Mouse (Mus musculus) thymus, postnatal 36 days (tissue): ENCODE measurements around the gene Rassf8.

Source experiments
- DNase-seq, 2 experiments: peaks; one replicate each; pipeline ENCODE4 v3.0.0; 2022; ENCODE audit warnings: mixed read lengths in 2 of 2

Gene Rassf8

GRCm38 (mm10) chr6:145863065-145863971 lies 116.8 kb downstream of the Rassf8 start:
- DNase-seq: no peak

GRCm38 (mm10) chr6:145864171-145864570 lies 117.6 kb downstream of the Rassf8 start:
- no peak for DNase-seq

- DNase-seq: no peak
These were observed 118.8 kb downstream of the Rassf8 start, which contains the start of gene Bhlhe41 for GRCm38 (mm10) chr6:145865289-145865885. Gene Bhlhe41 (minus strand): TSS chr6:145865558.

- DNase-seq: no peak
These were observed 119.6 kb downstream of the Rassf8 start for GRCm38 (mm10) chr6:145865886-145866851.

GRCm38 (mm10) chr6:145867111-145867510 lies 120.6 kb downstream of the Rassf8 start:
- DNase-seq: no peak
